Mouse (Mus musculus) urinary bladder, postnatal 25 days (tissue): ENCODE results near the gene Ceacam5.

ENCODE experiments used
- DNase-seq: peaks from one replicate; pipeline ENCODE4 v3.0.0; 2022; ENCODE audit warnings: low spot score

The Ceacam5 gene

DNA sequence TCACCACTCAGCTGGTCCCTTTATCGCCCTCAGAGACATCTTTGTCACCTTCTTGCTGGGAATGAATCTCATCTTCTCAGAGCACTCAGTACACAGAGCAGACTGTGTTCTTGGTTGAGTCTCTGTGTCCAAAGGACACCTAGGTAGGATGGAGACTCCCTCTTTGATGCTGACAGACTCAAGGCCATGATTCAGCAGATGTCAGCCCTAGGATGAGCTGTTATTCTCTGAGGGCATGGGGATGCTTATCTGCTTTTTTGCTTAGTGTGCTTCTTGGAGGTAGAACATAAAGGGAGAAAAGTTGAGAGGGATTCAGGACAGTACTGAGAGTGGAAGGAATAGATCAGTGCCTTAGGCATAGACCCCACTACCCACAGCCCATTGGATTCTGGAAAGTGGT, at the start of gene Ceacam5:
TSS of gene Ceacam5 (plus strand) at position 301 of the 400 bp plus-strand sequence.
- DNase-seq = no peak
